Mouse (Mus musculus) CH12.LX (cell line): Measurements from ENCODE around the gene Zdhhc1. TPM values are rescaled to one million over a fixed set of nuclear protein-coding genes. Genes with fewer than 3 reads are reported as not detected.

Experiments
- DNase-seq: peaks from one replicate; pipeline ENCODE4 v3.0.0-alpha.2; 2013; ENCODE audit errors: extremely low read depth
- H3K27ac ChIP-seq: 2 replicates; pipeline ENCODE4 v1.5.1; 2012; ENCODE audit warnings: low read depth, mild to moderate bottlenecking, control low read depth, moderate library complexity; ENCODE audit not compliant: insufficient read depth
- H3K27me3 ChIP-seq: replicated peaks from 2 replicates; pipeline ENCODE3; 2012; ENCODE audit warnings: inconsistent platforms
- H3K36me3 ChIP-seq, 2 experiments: replicated peaks in 1 of 2; 2 replicates each; pipeline versions ENCODE3 to v1.6.1; 2012; ENCODE audit warnings: inconsistent platforms in 1 of 2, low read length in 1 of 2, mild to moderate bottlenecking in 1 of 2, mixed read lengths in 1 of 2, moderate library complexity in 1 of 2; ENCODE audit not compliant: control insufficient read depth in 1 of 2, insufficient read depth in 1 of 2
- H3K4me1 ChIP-seq, 2 experiments: 2 replicates each; pipeline ENCODE4 v1.6.1; 2012; ENCODE audit warnings: inconsistent platforms in 1 of 2, moderate library complexity in 1 of 2; ENCODE audit not compliant: insufficient read depth in 2 of 2, control insufficient read depth in 1 of 2
- H3K4me2 ChIP-seq: 2 replicates; pipeline ENCODE4 v1.6.1; 2012; ENCODE audit warnings: low read depth, mild to moderate bottlenecking, control low read depth; ENCODE audit not compliant: poor library complexity, insufficient read depth, severe bottlenecking
- H3K4me3 ChIP-seq, 3 experiments: fragments of 150-350 bp in 1 of 3; sonication (generic) in 1 of 3; replicated peaks in 1 of 3; 2 replicates each; pipeline versions ENCODE3 to v1.5.1; 2011 to 2012; ENCODE audit warnings: low read depth in 2 of 3, low read length in 2 of 3, mild to moderate bottlenecking in 2 of 3, moderate library complexity in 2 of 3, control low read depth in 1 of 3, improper control_type of control experiment in 1 of 3, inconsistent platforms in 1 of 3, mixed read lengths in 1 of 3; ENCODE audit not compliant: poor library complexity in 1 of 3
- H3K79me2 ChIP-seq: replicated peaks from 2 replicates; pipeline ENCODE4 v1.6.1; 2012; ENCODE audit warnings: mild to moderate bottlenecking, moderate library complexity; ENCODE audit not compliant: control insufficient read depth, poor library complexity, insufficient read depth, severe bottlenecking; ENCODE audit errors: extremely low read depth
- H3K9ac ChIP-seq: 2 replicates; pipeline ENCODE4 v1.6.1; 2012; ENCODE audit warnings: low read depth, mild to moderate bottlenecking, control low read depth, moderate library complexity; ENCODE audit not compliant: insufficient read depth
- H3K9me3 ChIP-seq: replicated peaks from 2 replicates; pipeline ENCODE3; 2012; ENCODE audit warnings: low read length, inconsistent platforms, mixed read lengths
- CTCF ChIP-seq, 2 experiments: IDR thresholded peaks in 1 of 2; conservative IDR thresholded peaks in 1 of 2; 2 replicates each; pipeline ENCODE4 v1.5.1; 2011 to 2012; ENCODE audit warnings: low read depth in 2 of 2, low read length in 2 of 2, improper control_type of control experiment in 1 of 2, inconsistent platforms in 1 of 2, mild to moderate bottlenecking in 1 of 2, moderate library complexity in 1 of 2
- E2F4 ChIP-seq: IDR thresholded peaks from 2 replicates; pipeline ENCODE4 v1.6.1; 2011; ENCODE audit warnings: low read depth, low read length, improper control_type of control experiment; ENCODE audit not compliant: insufficient replicate concordance
- HCFC1 ChIP-seq: IDR thresholded peaks from 2 replicates; pipeline ENCODE4 v1.6.1; 2012; ENCODE audit warnings: low read depth, mild to moderate bottlenecking, inconsistent platforms, low read length, improper control_type of control experiment
- JUN ChIP-seq: IDR thresholded peaks from 2 replicates; pipeline ENCODE4 v1.6.1; 2011; ENCODE audit warnings: low read depth, mild to moderate bottlenecking, low read length, improper control_type of control experiment, moderate library complexity; ENCODE audit not compliant: insufficient read depth
- JUND ChIP-seq: conservative IDR thresholded peaks from 2 replicates; pipeline ENCODE4 v1.6.1; 2011; ENCODE audit warnings: low read depth, low read length, improper control_type of control experiment
- KAT2A ChIP-seq: IDR thresholded peaks from 2 replicates; pipeline ENCODE4 v1.6.1; 2012; ENCODE audit warnings: low read length, improper control_type of control experiment, inconsistent platforms; ENCODE audit not compliant: insufficient replicate concordance
- MAZ ChIP-seq: IDR thresholded peaks from 2 replicates; pipeline ENCODE4 v1.6.1; 2012; ENCODE audit warnings: low read depth, mild to moderate bottlenecking, inconsistent platforms, low read length, improper control_type of control experiment, moderate library complexity
- MEF2A ChIP-seq: IDR thresholded peaks from 2 replicates; pipeline ENCODE4 v1.6.1; 2014; ENCODE audit warnings: low read depth, mild to moderate bottlenecking, inconsistent platforms, low read length, improper control_type of control experiment, borderline replicate concordance
- MXI1 ChIP-seq: IDR thresholded peaks from 2 replicates; pipeline ENCODE4 v1.6.1; 2011; ENCODE audit warnings: mild to moderate bottlenecking, low read depth, low read length, improper control_type of control experiment
- MYC ChIP-seq: IDR thresholded peaks from 2 replicates; pipeline ENCODE4 v1.6.1; 2011; ENCODE audit warnings: low read depth, mild to moderate bottlenecking, improper control_type of control experiment, low read length
- NELFE ChIP-seq: IDR thresholded peaks from 2 replicates; pipeline ENCODE4 v1.6.1; 2011; ENCODE audit warnings: low read depth, low read length, improper control_type of control experiment
- PAX5 ChIP-seq: IDR thresholded peaks from 2 replicates; pipeline ENCODE4 v1.6.1; 2012; ENCODE audit warnings: low read length, inconsistent platforms, mixed read lengths
- POLR2AphosphoS2 ChIP-seq: IDR thresholded peaks from 2 replicates; pipeline ENCODE4 v1.6.1; 2011; ENCODE audit warnings: low read depth, low read length, improper control_type of control experiment
- RAD21 ChIP-seq: IDR thresholded peaks from 2 replicates; pipeline ENCODE4 v1.6.1; 2011; ENCODE audit warnings: low read depth, mild to moderate bottlenecking, low read length, improper control_type of control experiment, moderate library complexity
- TCF12 ChIP-seq: IDR thresholded peaks from 2 replicates; pipeline ENCODE4 v1.6.1; 2014; ENCODE audit warnings: low read depth, mild to moderate bottlenecking, inconsistent platforms, low read length, improper control_type of control experiment
- USF2 ChIP-seq: conservative IDR thresholded peaks from 2 replicates; pipeline ENCODE4 v1.6.1; 2011; ENCODE audit warnings: low read depth, low read length, improper control_type of control experiment
- ZKSCAN1 ChIP-seq: IDR thresholded peaks from 2 replicates; pipeline ENCODE4 v1.6.1; 2012; ENCODE audit warnings: low read depth, inconsistent platforms, low read length, improper control_type of control experiment, borderline replicate concordance
- ZMIZ1 ChIP-seq: IDR thresholded peaks from 2 replicates; pipeline ENCODE4 v1.6.1; 2012; ENCODE audit warnings: low read depth, mild to moderate bottlenecking, inconsistent platforms, low read length, improper control_type of control experiment
- ZNF384 ChIP-seq: IDR thresholded peaks from 2 replicates; pipeline ENCODE4 v1.6.1; 2012; ENCODE audit warnings: low read depth, low read length, improper control_type of control experiment, inconsistent platforms
- dilution Hi-C: fragments of 300-500 bp; cut with MboI; formaldehyde crosslinking; loops from 2 replicates; pipeline ENCODE4 v1.14.3; 2020; ENCODE audit warnings: low sequenced_read_pairs; ENCODE audit not compliant: extremely low pct_unique_long_range_greater_than_20kb, extremely low pct_ligation_motif_present
- in situ Hi-C: fragments of 300-500 bp; cut with MboI; formaldehyde crosslinking; loops from 3 replicates; pipeline ENCODE4 v1.14.3; 2019; ENCODE audit warnings: low sequenced_read_pairs, low pct_ligation_motif_present, low pct_unique_long_range_greater_than_20kb, mixed read lengths
- polyA plus RNA-seq: library from polyadenylated mRNA; unstranded; fragments of >175 nt; gene quantifications from 2 replicates; pipeline ENCODE4 v1.2.1, GENCODE M21; 2012; ENCODE audit warnings: low read depth; ENCODE audit not compliant: insufficient read length
- total RNA-seq, 2 experiments: library from RNA; depleted of rRNA; stranded (reverse); fragments of 300-350 nt in 1 of 2; fragments of >200 nt in 1 of 2; gene quantifications; 2 replicates each; pipeline ENCODE4 v1.2.3; 2012 to 2014

Gene Zdhhc1
- total and polyA plus RNA-seq, 3 experiments = 1.6 to 3.6 (median 2.6) TPM

- Histone ChIP-seq H3K9ac (no peak overlapping the region), H3K9me3 (no peaks in the 10 kb centered on the region), H3K36me3 (no peaks in the 10 kb centered on the region), H3K79me2 (no peaks in the 10 kb centered on the region), H3K4me3 (no peak overlapping the region), H3K4me1 (peaks cover 0 to 15% of the 10 kb centered on the region in 2 experiments; a peak in 2 of 4 replicates), H3K27ac (no peak overlapping the region), H3K4me2 (peak overlapping the region; percentile 1), H3K27me3 (no peaks in the 10 kb centered on the region)
- in situ Hi-C loops (no loop called here), dilution Hi-C loops (no loop called here)
- DNase-seq = no peak
- no peak for TF ChIP-seq JUND
- no peak for TF ChIP-seq MYC
- no peak for TF ChIP-seq CTCF (conservative IDR thresholded peaks at IDR 0.05 in 1 of 2, IDR thresholded peaks at IDR 0.05 in 1 of 2; ENCODE audit: low read depth in 2 of 2, low read length in 2 of 2)
- TF ChIP-seq ZNF384 = no peak
- TF ChIP-seq MXI1 = no peak
- TF ChIP-seq TCF12 = no peak
These were observed 3.1 kb upstream of the Zdhhc1 start for GRCm38 (mm10) chr8:105499787-105500186.

GRCm38 (mm10) chr8:105495350-105496302 is 1.1 kb downstream of the Zdhhc1 start:
- in situ Hi-C loops = no loop called here
- no peaks in the 10 kb centered on the region for H3K9me3 ChIP-seq
- TF ChIP-seq NELFE (no peak), ZKSCAN1 (no peak), JUN (no peak), MXI1 (no peak), E2F4 (no peak), HCFC1 (no peak), ZMIZ1 (no peak), KAT2A (no peak), RAD21 (no peak), CTCF (conservative IDR thresholded peaks at IDR 0.05 in 1 of 2, IDR thresholded peaks at IDR 0.05 in 1 of 2; ENCODE audit: low read depth in 2 of 2, low read length in 2 of 2) (no peak), PAX5 (no peak), MEF2A (no peak), USF2 (no peak), MAZ (no peak), POLR2AphosphoS2 (no peak)
- TF ChIP-seq, all 38 proteins: peak for 0
- Histone ChIP-seq H3K4me3 (peak overlapping the region in 2 of 3 experiments; percentile 58 to 88), H3K9ac (peak overlapping the region; percentile 44; the same call in 1 of the 2 replicates), H3K4me2 (peak overlapping the region; percentile 67; the same call in 1 of the 2 replicates), H3K27me3 (no peaks in the 10 kb centered on the region), H3K27ac (no peak overlapping the region), H3K79me2 (no peaks in the 10 kb centered on the region), H3K36me3 (no peaks in the 10 kb centered on the region), H3K4me1 (peaks cover 0 to 15% of the 10 kb centered on the region in 2 experiments; a peak in 2 of 4 replicates)
- DNase-seq = no peak
- dilution Hi-C loops = no loop called here
